Mouse (Mus musculus) stomach, embryonic 15.5 days (tissue): ENCODE measurements around the gene Rab24. TPM values are rescaled to one million over a fixed set of nuclear protein-coding genes. Genes with fewer than 3 reads are reported as not detected.
A peak's percentile ranks its signal among the peaks of the same experiment; 100 is the strongest.

Source experiments
- ATAC-seq: fragments of 200-750 bp; cut with Nextera tagmentation; 2 replicates; pipeline ENCODE4 v1.8.0; 2017; ENCODE audit warnings: low read depth, moderate number of reproducible peaks, moderate TSS enrichment; ENCODE audit not compliant: insufficient read depth, low FRiP score
- H3K27ac ChIP-seq: fragments of 300-500 bp; sonication (generic); 2 replicates; pipeline ENCODE4 v1.5.1; 2015; ENCODE audit warnings: mild to moderate bottlenecking, inconsistent platforms
- H3K27me3 ChIP-seq: fragments of 300-500 bp; sonication (generic); replicated peaks from 2 replicates; pipeline ENCODE4 v1.6.1; 2015; ENCODE audit warnings: inconsistent platforms
- H3K36me3 ChIP-seq: fragments of 300-500 bp; sonication (generic); 2 replicates; pipeline ENCODE4 v1.6.1; 2015; ENCODE audit warnings: inconsistent platforms
- H3K4me1 ChIP-seq: fragments of 300-500 bp; sonication (generic); 2 replicates; pipeline ENCODE4 v1.6.1; 2015; ENCODE audit warnings: inconsistent platforms
- H3K4me2 ChIP-seq: fragments of 300-500 bp; sonication (generic); 2 replicates; pipeline ENCODE4 v1.6.1; 2015; ENCODE audit warnings: mild to moderate bottlenecking, inconsistent platforms
- H3K4me3 ChIP-seq: fragments of 300-500 bp; sonication (generic); replicated peaks from 2 replicates; pipeline ENCODE4 v1.5.1; 2015; ENCODE audit warnings: inconsistent platforms
- H3K9ac ChIP-seq: fragments of 300-500 bp; sonication (generic); 2 replicates; pipeline ENCODE4 v1.6.1; 2015; ENCODE audit warnings: inconsistent platforms
- H3K9me3 ChIP-seq: fragments of 300-500 bp; sonication (generic); 2 replicates; pipeline ENCODE4 v1.6.1; 2016; ENCODE audit warnings: inconsistent platforms
- WGBS: fragments of 180-500 bp; shearing (Covaris S2); methylation state at CpG from one replicate; pipeline ENCODE4 v1.1.7; 2015; 5-methylcytosine and 5-hydroxymethylcytosine counted together
- polyA plus RNA-seq: library from polyadenylated mRNA; unstranded; fragments of >200 nt; fragmentation: Nextera tagmentation; extraction: Ambion mirVana; gene quantifications from 2 replicates; pipeline ENCODE4 v1.2.1, GENCODE M21; 2015

Gene Rab24
- polyA plus RNA-seq = 89.8 and 93.2 TPM in 2 replicates

DNA sequence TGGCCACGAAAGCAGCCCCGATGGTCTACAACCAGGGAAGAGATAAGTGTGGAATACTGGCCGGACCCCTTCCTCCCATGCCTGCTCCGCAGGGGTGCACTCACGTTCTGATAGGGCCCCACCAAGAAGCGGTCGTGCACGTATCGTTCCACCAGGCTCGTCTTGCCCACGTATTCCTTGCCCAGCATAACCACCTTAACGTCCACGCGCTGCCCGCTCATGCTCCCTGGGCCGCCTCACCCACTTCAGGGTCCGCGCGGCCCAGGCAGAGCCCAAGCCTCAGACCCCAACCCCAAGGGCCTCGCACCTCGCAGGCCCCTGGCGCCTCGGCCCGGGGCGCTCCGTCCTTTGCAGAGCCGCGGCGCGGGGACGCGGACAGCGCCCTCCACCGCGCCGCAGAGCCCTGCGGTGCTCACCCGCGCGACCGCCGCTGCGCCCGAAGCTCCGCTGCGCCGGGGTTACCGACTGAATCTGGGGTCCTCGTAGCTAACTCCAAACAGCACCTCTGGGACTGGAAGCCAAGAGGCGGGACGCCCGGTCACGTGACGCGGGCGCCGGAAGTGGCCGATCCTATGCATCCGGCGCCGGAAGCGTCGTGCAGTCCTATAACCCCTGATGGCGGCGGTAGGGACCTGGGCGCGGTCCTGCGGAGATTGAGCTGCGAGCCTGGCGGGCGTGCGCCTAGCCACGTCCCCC, at the start of gene Rab24:
TSS of gene Rab24 (minus strand) at position 513 of the 696 bp plus-strand sequence.
- Histone ChIP-seq H3K36me3 (peaks cover 32% of the 10 kb centered on the region), H3K4me3 (peak within 1 kb of the TSS; percentile 73), H3K9ac (peak within 1 kb of the TSS; percentile 71), H3K9me3 (no peaks in the 10 kb centered on the region), H3K4me2 (peak within 1 kb of the TSS; percentile 70), H3K27ac (peak within 1 kb of the TSS; percentile 87), H3K27me3 (no peaks in the 10 kb centered on the region), H3K4me1 (peaks cover 45% of the 10 kb centered on the region)
- under 1% methylated on average over 73 of the region's 73 CpGs for WGBS
- ATAC-seq = peak; percentile 92

GRCm38 (mm10) chr13:55371007-55371681, 49.4 kb upstream of the Rab24 start:
- 66% methylated on average over 8 of the region's 8 CpGs for WGBS
- ATAC-seq = no peak
- no peaks in the 10 kb centered on the region; the same call in 1 of the 2 replicates for H3K27me3 ChIP-seq
- 0 out of 2 replicates have a peak overlapping the region, but pooled peaks have one; percentile 8 for H3K4me2 ChIP-seq
- no peaks in the 10 kb centered on the region for H3K9me3 ChIP-seq
- H3K36me3 ChIP-seq = no peaks in the 10 kb centered on the region
- 0 out of 2 replicates have a peak, but pooled peaks cover 5% of the 10 kb centered on the region for H3K4me1 ChIP-seq
- no peak overlapping the region for H3K4me3 ChIP-seq
- no peak overlapping the region for H3K27ac ChIP-seq
- no peak overlapping the region for H3K9ac ChIP-seq

- no peak overlapping the region for H3K27ac ChIP-seq
- no peak overlapping the region for H3K9ac ChIP-seq
- H3K4me1 ChIP-seq = 0 out of 2 replicates have a peak, but pooled peaks cover 5% of the 10 kb centered on the region
- no peak overlapping the region for H3K4me2 ChIP-seq
- 60% methylated on average over 3 of the region's 3 CpGs for WGBS
- H3K36me3 ChIP-seq = no peaks in the 10 kb centered on the region
- H3K4me3 ChIP-seq = peak overlapping the region; percentile 13
- no peaks in the 10 kb centered on the region for H3K9me3 ChIP-seq
- H3K27me3 ChIP-seq = no peaks in the 10 kb centered on the region; the same call in 1 of the 2 replicates
- ATAC-seq = no peak
Observed at GRCm38 (mm10) chr13:55370234-55370633, 48.5 kb upstream of the Rab24 start.

GRCm38 (mm10) chr13:55369531-55370114, 47.9 kb upstream of the Rab24 start, which contains the start of gene Rgs14:
TSS of gene Rgs14 (plus strand) at chr13:55369732.
- Histone ChIP-seq H3K9me3 (no peaks in the 10 kb centered on the region), H3K36me3 (no peaks in the 10 kb centered on the region), H3K27me3 (no peaks in the 10 kb centered on the region; the same call in 1 of the 2 replicates), H3K4me1 (0 out of 2 replicates have a peak, but pooled peaks cover 5% of the 10 kb centered on the region), H3K27ac (0 out of 2 replicates have a peak within 1 kb of the TSS, but pooled peaks have one; percentile 52), H3K4me3 (peak within 1 kb of the TSS; percentile 13), H3K4me2 (0 out of 2 replicates have a peak within 1 kb of the TSS, but pooled peaks have one; percentile 10), H3K9ac (no peak within 1 kb of the TSS)
- WGBS = 57% methylated on average over 13 of the region's 13 CpGs
- ATAC-seq = no peak

- H3K4me1 ChIP-seq = 0 out of 2 replicates have a peak, but pooled peaks cover 5% of the 10 kb centered on the region
- WGBS = 64% methylated on average over 7 of the region's 7 CpGs
- no peak overlapping the region for H3K27ac ChIP-seq
- no peaks in the 10 kb centered on the region; the same call in 1 of the 2 replicates for H3K27me3 ChIP-seq
- no peaks in the 10 kb centered on the region for H3K9me3 ChIP-seq
- no peak overlapping the region for H3K4me2 ChIP-seq
- no peak overlapping the region for H3K9ac ChIP-seq
- no peak for ATAC-seq
- no peak overlapping the region for H3K4me3 ChIP-seq
- no peaks in the 10 kb centered on the region for H3K36me3 ChIP-seq
Observed at GRCm38 (mm10) chr13:55368401-55368800, 46.7 kb upstream of the Rab24 start.

GRCm38 (mm10) chr13:55362453-55363060, 40.8 kb upstream of the Rab24 start, which contains the start of gene Lman2:
TSS of gene Lman2 (minus strand) at chr13:55362783.
- Histone ChIP-seq H3K27me3 (no peaks in the 10 kb centered on the region), H3K4me2 (peak within 1 kb of the TSS; percentile 74), H3K9ac (peak within 1 kb of the TSS; percentile 80), H3K27ac (peak within 1 kb of the TSS; percentile 96), H3K4me1 (peaks cover 20% of the 10 kb centered on the region), H3K36me3 (peaks cover 13% of the 10 kb centered on the region), H3K4me3 (peak within 1 kb of the TSS; percentile 86), H3K9me3 (no peaks in the 10 kb centered on the region)
- peak; percentile 98 for ATAC-seq
- WGBS = under 1% methylated on average over 35 of the region's 35 CpGs

GRCm38 (mm10) chr13:55361974-55362452, 40.3 kb upstream of the Rab24 start:
- Histone ChIP-seq H3K4me2 (peak overlapping the region; percentile 74), H3K36me3 (peaks cover 18% of the 10 kb centered on the region), H3K4me1 (peaks cover 20% of the 10 kb centered on the region), H3K27ac (peak overlapping the region; percentile 96), H3K9me3 (no peaks in the 10 kb centered on the region), H3K4me3 (peak overlapping the region; percentile 86), H3K27me3 (no peaks in the 10 kb centered on the region), H3K9ac (peak overlapping the region; percentile 80)
- under 1% methylated on average over 32 of the region's 32 CpGs for WGBS
- peak; percentile 34 for ATAC-seq

- ATAC-seq = no peak
- H3K4me2 ChIP-seq = peak overlapping the region; percentile 74
- H3K9me3 ChIP-seq = no peaks in the 10 kb centered on the region
- peak overlapping the region; percentile 86 for H3K4me3 ChIP-seq
- peaks cover 20% of the 10 kb centered on the region for H3K4me1 ChIP-seq
- peaks cover 21% of the 10 kb centered on the region for H3K36me3 ChIP-seq
- no peak overlapping the region for H3K9ac ChIP-seq
- H3K27ac ChIP-seq = no peak overlapping the region
- H3K27me3 ChIP-seq = no peaks in the 10 kb centered on the region
Observed at GRCm38 (mm10) chr13:55361145-55361544, 39.4 kb upstream of the Rab24 start.

GRCm38 (mm10) chr13:55346745-55347144, 25.0 kb upstream of the Rab24 start:
- Histone ChIP-seq H3K4me3 (no peak overlapping the region), H3K9ac (no peak overlapping the region), H3K36me3 (peaks cover 75% of the 10 kb centered on the region), H3K9me3 (no peaks in the 10 kb centered on the region), H3K27ac (no peak overlapping the region), H3K4me2 (no peak overlapping the region), H3K27me3 (no peaks in the 10 kb centered on the region), H3K4me1 (0 out of 2 replicates have a peak, but pooled peaks cover 2% of the 10 kb centered on the region)
- WGBS = 80% methylated on average over 11 of the region's 11 CpGs
- ATAC-seq = no peak

DNA sequence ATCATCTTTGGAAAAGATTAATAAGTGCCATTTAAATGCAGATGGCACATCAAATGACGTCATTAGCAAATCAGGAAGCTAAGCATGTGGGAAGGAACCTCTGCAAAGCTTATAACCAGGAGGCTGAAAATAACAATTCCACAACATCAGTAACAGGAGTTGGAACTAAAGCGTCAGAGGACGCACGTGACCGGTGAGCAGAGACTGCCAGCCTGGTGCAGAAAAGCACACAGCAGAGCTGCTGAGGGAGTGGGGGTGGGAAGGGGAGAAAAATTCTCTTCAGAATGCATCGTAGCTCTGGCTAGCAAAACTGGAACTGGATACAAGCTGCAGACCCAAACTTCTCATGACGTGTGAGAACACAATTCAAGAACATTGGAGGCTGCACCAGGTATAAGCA, 22.5 kb upstream of the Rab24 start:
- Histone ChIP-seq H3K4me2 (no peak overlapping the region), H3K4me1 (0 out of 2 replicates have a peak, but pooled peaks cover 2% of the 10 kb centered on the region), H3K27ac (no peak overlapping the region), H3K4me3 (no peak overlapping the region), H3K36me3 (peaks cover 54% of the 10 kb centered on the region), H3K9me3 (no peaks in the 10 kb centered on the region), H3K9ac (no peak overlapping the region), H3K27me3 (no peaks in the 10 kb centered on the region)
- ATAC-seq = no peak
- 84% methylated on average over 7 of the region's 7 CpGs for WGBS

DNA sequence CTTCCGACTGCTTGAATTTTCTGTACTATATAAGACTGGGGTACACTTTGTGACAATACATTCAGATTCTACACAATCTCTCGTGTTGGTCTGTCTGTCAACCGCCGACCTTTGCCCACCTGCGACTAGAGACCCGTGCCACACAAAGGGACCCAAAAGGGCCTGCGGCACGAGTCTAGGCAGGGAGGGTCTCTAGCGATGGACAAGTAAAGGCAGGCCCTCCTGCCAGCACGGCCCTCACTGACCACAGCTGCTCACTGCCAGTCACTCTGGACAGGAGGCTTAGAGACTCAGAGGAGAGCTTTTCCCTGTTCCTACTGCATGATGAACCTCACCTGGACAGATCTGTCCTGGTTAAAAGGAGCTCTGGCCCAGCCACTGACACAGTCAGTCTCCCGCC, 20.7 kb upstream of the Rab24 start:
- Histone ChIP-seq H3K4me3 (no peak overlapping the region), H3K4me1 (0 out of 2 replicates have a peak, but pooled peaks cover 2% of the 10 kb centered on the region), H3K27ac (no peak overlapping the region), H3K9ac (no peak overlapping the region), H3K36me3 (peaks cover 39% of the 10 kb centered on the region), H3K9me3 (no peaks in the 10 kb centered on the region), H3K27me3 (no peaks in the 10 kb centered on the region), H3K4me2 (no peak overlapping the region)
- ATAC-seq = no peak
- 29% methylated on average over 11 of the region's 11 CpGs for WGBS
